Mouse (Mus musculus): Measurements from ENCODE around the gene Pxt1.
A peak's percentile ranks its signal among the peaks of the same experiment; 100 is the strongest.
"Not testable (repeated sequence)": the region's sequence is repeated elsewhere in the genome, so short reads cannot be mapped to it uniquely, and the experiment has no call there.

Pxt1 gene

DNA sequence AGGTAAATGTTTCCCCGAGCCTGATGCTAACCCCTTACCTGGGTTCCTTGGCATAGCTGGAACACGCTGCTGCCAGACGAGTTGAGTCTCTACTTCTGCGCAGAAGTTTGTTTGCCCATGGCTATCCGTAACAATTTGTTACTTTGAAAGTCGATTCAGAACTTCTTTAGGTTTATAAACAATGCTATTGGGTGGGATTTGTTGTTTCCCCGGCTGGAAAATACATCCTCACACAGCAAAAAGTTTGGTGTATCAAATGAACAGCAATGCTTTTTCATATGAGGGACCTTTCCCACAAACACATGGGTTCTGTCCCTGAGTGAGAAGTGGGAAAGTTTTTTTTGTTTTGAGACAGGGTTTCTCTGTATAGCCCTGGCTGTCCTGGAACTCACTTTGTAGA, at the start of gene Pxt1:
Gene Pxt1 (minus strand): TSS at position 101 of the 400 bp plus-strand sequence.
- no peak for DNase-seq (ENCODE audit: low spot score in 2 of 2)

DNA sequence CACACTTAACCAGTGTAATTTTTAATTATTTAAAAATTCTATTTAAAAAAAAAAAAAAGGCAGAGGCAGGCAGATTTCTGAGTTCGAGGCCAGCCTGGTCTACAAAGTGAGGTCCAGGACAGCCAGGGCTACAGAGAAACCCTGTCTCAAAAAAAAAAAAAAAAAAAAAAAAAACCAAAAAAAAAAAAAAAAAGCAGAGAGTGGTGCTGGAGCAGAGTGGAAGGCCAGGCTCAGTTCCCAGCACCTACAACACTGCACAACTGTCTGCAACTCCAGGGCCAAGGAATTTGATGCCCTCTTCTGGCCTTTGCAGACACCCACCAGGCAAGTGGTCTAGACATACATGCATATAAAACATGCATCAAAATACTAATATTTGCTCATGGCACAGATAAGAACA, 49.4 kb upstream of the Pxt1 start:
- DNase-seq (ENCODE audit: low spot score in 2 of 2), result not testable (repeated sequence)

- DNase-seq (ENCODE audit: low spot score in 2 of 2), result peak; percentile 38 to 57
Measured at GRCm38 (mm10) chr17:28992105-28992504, 48.5 kb upstream of the Pxt1 start.

DNA sequence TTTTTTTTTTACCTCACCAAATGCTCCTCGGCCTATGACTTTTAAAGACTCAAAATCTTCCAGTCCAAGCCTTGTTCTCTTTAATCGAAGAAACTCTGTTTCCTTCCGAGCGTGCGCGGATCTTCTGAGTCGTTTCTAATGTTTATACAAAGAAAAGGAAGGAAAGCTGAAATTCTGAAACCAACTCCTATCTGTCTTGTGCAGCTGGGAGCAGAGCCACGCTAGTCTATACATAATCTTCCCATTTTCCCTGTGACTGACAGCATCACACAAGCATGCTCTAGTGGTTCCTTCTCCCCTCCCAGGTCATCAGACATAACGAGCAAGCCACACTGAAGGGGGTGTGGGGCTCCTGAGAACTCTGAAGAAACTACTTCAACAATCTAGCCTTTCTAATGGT, 47.6 kb upstream of the Pxt1 start:
- DNase-seq (ENCODE audit: low spot score in 2 of 2), result no peak

DNA sequence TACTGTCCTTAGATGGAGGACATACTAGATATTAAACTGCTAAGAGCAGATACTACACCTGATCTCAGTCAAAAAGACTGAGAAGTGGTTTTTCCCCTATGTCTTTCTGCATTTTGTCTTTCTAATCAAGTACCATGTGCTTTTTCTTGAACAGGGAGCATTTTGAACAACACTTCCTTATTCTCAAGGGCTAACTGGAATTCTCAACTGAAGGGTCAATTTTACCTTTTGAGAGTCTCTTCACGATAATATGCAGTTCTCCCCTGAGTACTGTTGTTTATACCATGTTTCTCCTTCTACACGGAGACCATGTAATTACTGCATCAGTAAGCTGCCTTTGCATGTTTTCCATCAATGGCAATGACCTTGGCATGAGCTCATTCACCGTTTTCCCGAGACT, 46.4 kb upstream of the Pxt1 start:
- DNase-seq (ENCODE audit: low spot score in 2 of 2), result no peak

DNA sequence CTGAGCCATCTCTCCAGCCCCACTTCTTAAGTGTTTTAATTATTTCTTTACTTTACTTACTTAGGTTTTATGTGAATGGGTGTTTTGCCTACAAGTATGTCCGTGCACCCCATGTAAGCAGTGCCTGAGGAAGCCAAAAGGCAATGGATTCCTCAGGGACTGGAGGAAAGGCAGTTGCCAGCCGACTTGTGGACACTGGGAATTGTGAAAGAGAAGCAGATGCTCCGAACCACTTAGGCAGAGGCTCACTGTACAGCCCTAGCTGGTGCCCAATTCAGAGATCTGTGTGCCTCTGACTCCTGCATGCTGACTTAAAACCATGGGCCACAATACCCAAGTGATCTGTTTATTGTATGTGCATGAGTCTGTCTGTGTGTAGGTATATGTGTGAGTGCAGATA, 45.4 kb upstream of the Pxt1 start:
- no peak for DNase-seq (ENCODE audit: low spot score in 2 of 2)

GRCm38 (mm10) chr17:28988291-28988690, 44.7 kb upstream of the Pxt1 start:
- no peak for DNase-seq (ENCODE audit: low spot score in 2 of 2)

DNA sequence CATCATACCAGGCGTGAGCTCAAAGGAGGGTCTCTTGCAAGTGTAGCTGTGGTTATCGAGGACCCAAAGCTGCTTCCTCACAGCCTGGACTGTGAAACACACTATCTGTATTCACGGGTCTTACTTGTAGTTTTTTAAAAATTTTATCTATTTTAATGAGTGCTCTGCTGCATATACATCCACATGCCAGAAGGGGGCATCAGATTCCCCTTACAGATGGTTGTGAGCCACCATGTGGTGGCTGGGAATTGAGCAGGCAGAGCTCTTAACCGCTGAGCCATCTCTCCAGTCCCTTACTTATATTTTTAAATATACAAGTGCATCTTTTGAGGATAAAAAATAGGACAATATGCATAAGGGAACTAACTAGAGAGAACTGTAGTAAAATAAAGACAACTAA, 44.1 kb upstream of the Pxt1 start:
- no peak for DNase-seq (ENCODE audit: low spot score in 2 of 2)

GRCm38 (mm10) chr17:28986833-28987232, 43.2 kb upstream of the Pxt1 start:
- DNase-seq (ENCODE audit: low spot score in 2 of 2), result no peak

DNA sequence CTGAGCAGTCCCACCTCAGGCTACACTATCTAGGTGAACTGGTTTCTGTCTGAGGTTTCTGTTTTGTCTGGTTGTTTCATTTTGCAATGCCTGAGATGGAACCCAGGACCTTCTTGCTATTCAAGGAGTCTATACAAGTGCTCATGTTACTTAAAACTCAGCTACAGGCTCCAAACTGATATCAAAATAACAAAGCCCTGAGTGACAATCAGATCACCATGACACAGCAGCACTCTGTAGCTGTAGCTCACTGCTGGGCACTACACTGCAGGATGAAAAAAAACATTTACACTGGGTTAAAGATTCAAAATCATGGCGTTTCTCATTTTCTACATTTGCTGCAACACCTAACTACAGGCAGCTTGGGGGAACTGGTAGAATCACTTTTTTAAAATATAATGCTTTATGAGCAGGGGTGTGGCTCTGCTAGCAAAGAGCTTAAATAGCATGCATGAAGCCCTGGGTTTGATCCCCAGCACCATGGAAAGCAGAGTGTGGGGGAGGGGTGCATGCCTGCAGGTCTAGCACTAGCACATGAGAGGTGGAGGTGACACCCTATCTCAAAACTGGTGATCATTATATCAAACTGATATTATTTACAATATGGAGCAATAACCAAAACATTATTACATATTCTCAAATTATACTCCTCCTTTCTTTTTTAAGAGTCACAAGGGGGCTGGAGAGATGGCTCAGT, 41.2 kb upstream of the Pxt1 start:
- no peak for DNase-seq (ENCODE audit: low spot score in 2 of 2)

GRCm38 (mm10) chr17:28982591-28982990, 39.0 kb upstream of the Pxt1 start:
- DNase-seq (ENCODE audit: low spot score in 2 of 2), result no peak

DNA sequence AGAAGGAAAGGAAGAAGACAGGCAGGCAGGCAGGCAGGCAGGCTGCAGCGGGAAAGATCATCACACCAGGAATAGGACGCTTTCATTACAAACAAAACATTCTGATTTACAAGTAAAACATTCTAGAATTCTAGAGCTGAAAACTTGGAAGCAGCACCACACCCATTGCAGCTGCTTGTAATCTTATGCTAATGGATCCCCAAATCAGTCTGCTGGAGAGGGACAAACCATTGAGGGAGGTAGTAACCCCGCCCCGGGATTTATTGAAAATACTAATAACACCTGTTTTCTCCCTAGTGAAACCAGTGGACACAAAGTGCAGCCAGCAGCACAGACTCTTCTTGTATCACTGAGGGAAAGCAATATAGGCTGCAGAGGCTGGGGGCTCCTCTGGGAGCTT, 37.4 kb upstream of the Pxt1 start:
- no peak for DNase-seq (ENCODE audit: low spot score in 2 of 2)

- DNase-seq (ENCODE audit: low spot score in 2 of 2), result no peak
Measured at GRCm38 (mm10) chr17:28979091-28979490, 35.5 kb upstream of the Pxt1 start.

- DNase-seq (ENCODE audit: low spot score in 2 of 2), result no peak
Measured at GRCm38 (mm10) chr17:28970122-28970521, 26.5 kb upstream of the Pxt1 start.

DNA sequence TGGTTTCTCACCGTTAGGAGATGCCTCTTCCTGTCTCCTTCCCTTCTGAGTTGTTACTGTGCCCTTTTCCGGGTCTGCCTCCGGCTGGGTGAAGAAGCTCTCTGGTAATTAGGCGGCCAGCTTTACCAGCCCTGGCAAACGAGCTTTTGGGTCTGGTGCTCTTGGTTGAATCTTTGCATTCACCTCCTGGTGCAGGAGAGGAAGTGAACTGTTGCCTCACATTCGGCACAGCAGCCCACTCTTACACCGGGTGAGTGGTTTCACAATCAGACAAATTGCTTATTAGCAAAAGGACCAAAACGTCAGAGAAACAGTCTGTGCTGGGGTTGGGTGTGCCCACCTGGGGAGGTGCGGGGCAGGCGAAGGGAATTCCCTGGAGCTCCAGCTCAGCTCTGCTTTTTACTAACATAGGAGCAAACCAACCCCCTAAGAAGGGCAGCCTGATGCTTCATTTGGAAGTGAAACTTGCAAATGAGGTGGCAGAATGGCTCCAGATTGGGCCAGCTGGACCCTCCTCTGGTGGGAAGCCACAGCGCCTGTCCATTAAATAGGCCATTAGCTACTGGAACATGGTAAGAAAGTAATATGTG, 23.5 kb upstream of the Pxt1 start:
- DNase-seq (ENCODE audit: low spot score in 2 of 2), result no peak

- DNase-seq (ENCODE audit: low spot score in 2 of 2), result no peak
Measured at GRCm38 (mm10) chr17:28961596-28961995, 18.0 kb upstream of the Pxt1 start.

GRCm38 (mm10) chr17:28960597-28960996, 17.0 kb upstream of the Pxt1 start:
- DNase-seq (ENCODE audit: low spot score in 2 of 2), result no peak

DNA sequence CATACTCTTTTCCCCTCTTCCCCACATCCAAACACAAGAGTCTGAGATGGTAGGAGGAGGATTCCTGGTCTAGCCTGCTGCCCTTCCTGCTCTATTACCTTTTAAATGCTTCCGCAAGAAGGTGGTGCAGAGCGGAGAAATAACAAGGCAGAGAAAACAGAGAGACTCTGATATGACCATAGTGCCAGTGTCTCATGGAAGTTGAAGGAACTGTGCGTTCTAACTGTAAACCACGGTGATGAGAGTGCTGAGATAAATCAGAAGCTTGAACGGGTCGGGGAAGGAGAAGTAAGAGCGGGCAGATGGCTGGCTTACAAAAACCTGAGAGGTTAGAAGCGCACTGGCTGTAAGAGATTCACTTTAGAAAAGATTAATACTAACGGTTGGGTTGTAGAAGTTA, 10.8 kb upstream of the Pxt1 start:
- no peak for DNase-seq (ENCODE audit: low spot score in 2 of 2)

DNA sequence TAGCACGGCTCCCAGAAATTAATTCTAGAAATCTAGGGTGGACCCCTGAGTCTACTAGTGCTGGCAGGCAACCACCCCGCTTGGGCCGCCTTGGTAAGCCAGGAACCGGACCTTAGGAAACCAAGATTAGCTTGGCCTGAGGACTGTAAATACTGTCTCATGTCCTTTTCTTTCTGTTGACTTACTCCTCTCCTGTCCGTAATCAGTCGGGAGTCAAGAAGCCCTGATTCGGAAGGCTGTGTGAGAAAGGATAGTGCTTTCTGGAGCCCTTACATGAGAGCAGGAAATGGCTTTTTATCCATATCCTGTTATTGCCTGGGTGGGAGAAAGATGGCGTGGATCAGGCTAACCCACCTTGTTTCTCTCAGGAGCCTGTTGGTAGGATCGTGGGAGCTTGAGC, 9.6 kb upstream of the Pxt1 start:
- DNase-seq (ENCODE audit: low spot score in 2 of 2), result no peak

DNA sequence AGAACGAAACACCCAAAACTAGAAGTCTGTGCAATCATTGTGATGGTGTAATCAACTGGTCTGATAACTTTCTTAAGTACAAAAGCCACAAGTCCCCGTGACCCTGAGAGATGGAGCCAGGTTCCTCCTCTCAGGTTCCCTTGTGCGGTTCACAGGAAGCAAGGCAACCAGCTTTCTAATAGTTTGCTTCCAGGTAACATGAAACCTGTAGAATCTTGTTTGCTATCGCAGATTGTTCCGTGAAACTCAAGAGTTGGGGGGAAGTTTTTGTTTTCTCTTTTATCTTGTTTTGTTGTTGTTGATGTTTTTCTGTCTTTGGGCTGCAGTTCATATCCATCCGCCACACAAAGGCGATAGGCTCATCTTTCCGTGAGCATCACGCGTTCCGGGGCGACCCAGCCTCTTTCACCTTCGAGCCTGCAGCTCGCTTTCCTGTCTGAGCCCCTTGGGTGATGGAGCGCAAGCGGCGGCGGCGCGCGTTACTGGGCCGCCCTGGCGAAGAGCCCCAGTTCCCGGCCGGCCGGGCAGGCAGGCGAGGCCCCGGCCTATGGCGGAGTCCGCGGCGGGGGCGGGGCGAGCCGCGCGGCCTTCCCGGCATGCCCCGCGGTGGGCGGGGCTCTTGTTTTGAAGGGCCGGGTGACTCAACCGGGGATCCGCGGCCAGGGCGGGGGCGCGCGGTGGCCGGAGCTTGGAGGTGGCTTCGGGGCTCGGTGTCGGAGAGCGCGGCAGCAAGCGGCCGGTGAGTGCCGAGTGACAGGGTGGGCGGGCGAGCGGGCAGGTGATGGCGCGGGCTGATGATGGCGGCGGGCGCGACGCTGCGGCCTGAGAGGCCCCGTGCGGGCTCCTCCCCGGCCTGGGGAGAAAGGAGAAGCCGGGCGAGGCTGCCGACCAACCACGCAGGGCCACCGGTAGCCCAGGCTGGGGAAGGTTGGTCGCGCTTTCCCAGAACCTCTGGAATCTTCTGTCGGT, 8.5 kb upstream of the Pxt1 start, which contains the start of gene Kctd20:
Gene Kctd20 (plus strand): TSS at position 120 of the 969 bp plus-strand sequence.
- peak; percentile 85 to 88 for DNase-seq (ENCODE audit: low spot score in 2 of 2)

GRCm38 (mm10) chr17:28950751-28951150, 7.1 kb upstream of the Pxt1 start:
- no peak for DNase-seq (ENCODE audit: low spot score in 2 of 2)

GRCm38 (mm10) chr17:28948661-28949060, 5.0 kb upstream of the Pxt1 start:
- DNase-seq (ENCODE audit: low spot score in 2 of 2), result no peak
